Mouse (Mus musculus): Measurements from ENCODE around the gene Efcab9.

DNA sequence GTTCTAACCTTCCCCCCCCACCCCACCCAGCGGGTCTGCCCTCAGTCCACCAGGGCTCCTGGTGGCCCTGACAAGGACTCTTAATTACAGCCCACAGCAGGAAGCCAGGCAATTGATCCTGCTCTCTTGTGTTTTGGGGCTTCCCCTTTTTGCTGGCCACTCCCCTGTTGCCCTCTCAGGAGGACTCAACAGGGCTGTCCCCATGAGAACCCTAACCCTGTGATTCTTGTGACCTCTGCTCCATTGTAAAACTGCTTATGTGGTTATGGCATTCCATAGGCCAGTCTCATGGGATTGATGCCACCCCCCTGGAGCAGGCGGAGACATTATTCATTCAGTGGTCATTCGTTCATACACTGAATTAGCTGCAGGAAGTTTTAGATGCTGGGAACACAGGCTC lies 31.8 kb upstream of the Efcab9 start:
- TF ChIP-seq CTCF (IDR thresholded peaks at IDR 0.05 in 2 of 3, conservative IDR thresholded peaks at IDR 0.05 in 1 of 3; ENCODE audit: control insufficient read depth in 1 of 3, insufficient read depth in 1 of 3, low read depth in 2 of 3, low read length in 3 of 3, poor library complexity in 1 of 3, severe bottlenecking in 1 of 3) (no peak), USF2 (IDR thresholded peaks at IDR 0.05; ENCODE audit: borderline replicate concordance in 1 of 2, insufficient read depth in 1 of 2, low read depth in 1 of 2, low read length in 2 of 2) (no peak), GABPA (IDR thresholded peaks at IDR 0.05; ENCODE audit: low read depth, low read length) (no peak), POLR2AphosphoS2 (IDR thresholded peaks at IDR 0.05; ENCODE audit: low read length) (no peak), ZMIZ1 (IDR thresholded peaks at IDR 0.05; ENCODE audit: low read depth, low read length) (no peak), USF1 (IDR thresholded peaks at IDR 0.05; ENCODE audit: low read depth, low read length) (no peak), MAZ (IDR thresholded peaks at IDR 0.05; ENCODE audit: low read depth, low read length) (no peak), ZKSCAN1 (IDR thresholded peaks at IDR 0.05; ENCODE audit: low read depth, low read length) (no peak), MEF2A (IDR thresholded peaks at IDR 0.05; ENCODE audit: extremely low read depth, insufficient replicate concordance, low read depth, low read length, poor library complexity, severe bottlenecking) (no peak), POLR2A (IDR thresholded peaks at IDR 0.05; ENCODE audit: control insufficient read depth in 1 of 2, insufficient read depth in 1 of 2, low read depth in 1 of 2, low read length in 2 of 2, poor library complexity in 1 of 2) (no peak), GATA1 (IDR thresholded peaks at IDR 0.05; ENCODE audit: low read depth, low read length) (no peak)

All from MEL (cell line).